Mouse (Mus musculus) NIH3T3 (cell line): Measurements from ENCODE around the gene Fbln7.

ENCODE experiments used
- DNase-seq: peaks from one replicate; pipeline ENCODE4 v3.0.0-alpha.2; 2012; ENCODE audit warnings: low read depth

The Fbln7 gene

DNA sequence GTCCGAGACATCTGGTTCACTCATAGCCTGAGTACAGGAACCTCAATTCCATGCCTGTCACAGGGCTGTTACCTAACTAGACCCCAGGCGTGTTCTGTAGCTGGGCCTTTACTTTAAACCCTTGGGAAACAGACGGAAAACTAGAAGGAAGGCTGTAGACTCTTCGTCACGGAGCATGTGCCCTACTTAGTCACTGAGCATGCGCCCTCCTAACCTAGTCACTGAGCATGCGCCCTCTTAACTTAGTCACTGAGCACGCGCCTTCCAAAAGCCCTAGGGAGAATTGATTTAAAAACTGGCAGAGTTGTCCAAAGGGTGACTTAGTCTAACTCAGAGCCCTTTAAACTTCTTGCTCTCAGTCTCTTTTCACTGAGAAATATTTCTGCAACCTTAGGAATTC is at the start of gene Fbln7:
Fbln7 (plus strand) TSS at position 346 of the 400 bp plus-strand sequence.
- no peak for DNase-seq

DNA sequence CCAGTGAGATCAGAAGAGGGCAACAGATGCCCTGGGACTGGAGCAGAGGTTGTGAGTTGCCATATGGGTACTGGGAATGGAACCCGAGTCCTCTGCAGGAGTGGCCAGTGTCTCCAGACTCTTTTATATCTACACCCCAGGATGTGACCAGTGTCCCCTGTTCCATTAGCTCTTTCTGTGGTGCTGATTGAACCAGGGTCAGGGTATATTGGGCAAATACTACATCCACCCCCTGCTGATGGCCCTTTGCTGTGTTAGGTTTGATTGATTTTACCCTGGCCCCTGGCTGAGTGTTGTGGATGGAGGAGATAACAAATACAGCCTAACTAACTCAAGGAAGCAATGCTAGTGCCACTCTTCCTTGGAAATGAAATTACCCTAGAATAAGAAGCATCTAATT is 46.5 kb upstream of the Fbln7 start:
- no peak for DNase-seq

DNA sequence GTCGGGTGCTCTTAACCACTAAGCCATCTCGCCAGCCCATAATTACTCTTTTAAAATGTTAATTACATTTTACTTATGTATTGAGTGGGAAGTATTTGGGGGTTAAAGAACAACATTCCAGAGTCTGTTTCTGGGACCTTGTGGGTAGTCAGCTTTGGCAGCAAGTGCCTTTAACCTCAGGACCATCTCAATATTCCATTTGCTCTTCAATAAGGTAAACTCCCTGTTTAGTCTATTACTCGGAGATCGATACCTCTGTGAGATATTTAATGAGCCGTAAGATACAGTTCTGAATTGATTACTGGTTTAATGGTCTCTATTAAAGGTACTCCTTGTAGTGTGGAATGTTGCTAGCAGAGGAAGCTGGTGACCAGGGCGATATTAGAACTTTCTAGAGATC is 45.9 kb upstream of the Fbln7 start:
- peak; percentile 20 for DNase-seq

DNA sequence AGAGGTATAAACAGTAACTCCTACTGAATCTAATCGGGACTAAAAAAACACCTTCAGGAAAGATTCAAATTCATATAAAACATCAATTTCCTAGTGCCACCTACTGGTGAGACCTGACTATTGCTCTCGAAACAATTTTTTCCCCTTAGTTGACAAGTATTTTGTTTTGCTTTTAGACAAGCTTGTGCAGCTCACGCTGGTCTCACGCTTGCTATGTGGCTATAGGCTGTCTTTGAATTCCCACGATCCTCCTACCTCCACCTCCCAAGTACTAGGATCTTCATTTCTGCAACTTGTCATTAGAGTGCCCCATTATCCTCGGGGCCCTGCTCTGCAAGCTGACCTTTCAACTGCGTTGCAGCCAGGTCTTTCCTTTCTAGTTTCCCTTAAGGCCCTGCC is 45.4 kb upstream of the Fbln7 start:
- peak; percentile 91 for DNase-seq

DNA sequence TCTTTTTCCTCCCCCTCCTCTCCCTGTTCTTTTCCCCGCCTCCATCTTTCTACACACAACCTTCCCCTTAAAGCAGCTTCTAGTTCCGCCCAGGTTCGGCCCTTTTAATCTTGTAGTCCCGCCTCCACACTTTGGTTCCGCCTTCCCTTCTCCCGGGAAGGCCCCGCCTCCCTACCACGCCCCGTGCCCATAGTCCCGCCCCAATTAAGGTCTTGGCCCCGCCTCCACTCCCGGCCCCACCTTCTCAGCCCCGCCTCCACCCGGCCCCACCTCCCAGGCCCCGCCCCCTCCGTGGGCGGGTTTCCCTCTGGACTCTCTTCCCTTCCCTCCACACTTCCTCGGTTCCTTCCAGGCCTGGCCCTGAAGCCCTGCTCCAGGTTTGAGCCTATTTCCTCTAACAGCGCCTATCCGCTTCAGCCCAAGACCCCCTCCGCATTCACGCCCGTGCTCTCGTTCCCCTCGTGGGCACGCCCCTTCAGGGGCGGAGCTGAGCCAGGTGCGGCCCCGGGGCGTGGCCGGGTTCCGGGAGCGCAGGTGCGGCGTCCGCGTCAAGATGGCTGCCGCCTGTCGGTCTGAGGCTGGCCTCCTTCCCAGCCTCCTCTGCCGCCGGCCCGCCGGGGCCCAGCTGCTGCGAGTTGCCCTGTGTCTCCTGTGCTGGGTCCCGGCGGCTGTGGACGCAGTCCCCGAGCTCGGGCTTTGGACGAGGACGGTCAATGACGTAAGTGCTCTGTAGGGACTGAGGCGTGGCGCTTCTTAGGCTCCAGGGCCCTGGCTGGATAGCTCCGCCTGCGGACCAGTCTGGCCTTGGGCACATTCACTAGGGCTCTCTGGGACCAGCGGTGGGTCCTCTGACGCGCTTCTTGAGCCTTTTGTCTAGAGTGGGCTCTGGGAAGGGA is 44.7 kb upstream of the Fbln7 start, which contains the start of gene Tmem87b:
Tmem87b (plus strand) TSS at position 333 of the 896 bp plus-strand sequence.
- DNase-seq, result peak; percentile 98

DNA sequence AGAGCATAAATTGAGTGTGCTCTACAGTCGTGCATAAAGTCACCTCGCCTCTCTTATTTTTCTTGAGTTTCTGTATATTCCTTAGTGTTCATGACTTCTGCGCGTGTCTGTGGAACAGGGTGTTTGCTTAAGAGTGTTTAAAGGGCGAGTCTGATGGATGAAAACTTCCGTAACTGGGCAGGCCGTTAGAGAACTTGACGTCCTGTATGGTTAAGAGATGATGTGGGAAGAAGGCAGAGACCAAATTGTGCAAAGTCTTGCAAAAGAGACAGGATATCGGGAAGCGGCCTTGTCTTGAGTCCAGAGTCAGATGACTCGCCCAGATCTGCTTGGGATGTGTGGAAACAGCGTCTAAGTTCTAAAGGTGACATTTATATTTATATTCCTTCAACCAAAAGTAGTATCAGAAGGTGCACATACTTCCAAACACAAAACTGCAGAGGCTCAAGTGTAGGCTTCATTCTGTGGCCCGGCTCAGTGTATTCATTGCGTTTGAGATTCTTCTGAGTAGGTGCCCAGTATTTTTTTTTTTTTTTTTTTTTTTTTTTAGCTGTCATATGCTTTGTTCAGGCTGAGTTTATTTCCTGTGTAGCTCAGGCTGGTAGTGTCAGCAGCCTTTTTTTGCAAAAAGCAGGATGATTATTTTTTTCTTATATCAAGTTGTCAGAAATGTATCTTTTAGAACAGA is 43.7 kb upstream of the Fbln7 start:
- peak; percentile 74 for DNase-seq

DNA sequence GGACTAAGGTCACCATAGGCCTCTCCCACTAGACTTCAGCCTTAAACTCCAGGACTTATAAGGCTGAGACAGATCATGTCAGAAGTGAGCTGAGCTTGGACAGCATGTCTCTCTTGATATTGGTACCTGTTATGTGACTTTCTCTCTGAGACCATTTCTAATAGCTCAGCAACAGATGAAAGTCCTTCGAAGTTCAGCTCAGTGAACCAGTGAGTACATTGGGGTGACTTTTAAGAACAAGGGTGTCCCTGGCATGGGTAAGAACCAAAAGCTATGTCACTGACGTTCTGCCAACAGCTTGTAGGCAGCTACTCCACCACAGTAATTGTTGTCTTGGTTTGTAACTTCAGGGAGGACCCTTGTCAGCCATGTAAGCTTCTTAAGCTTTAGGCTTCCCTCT is 42.1 kb upstream of the Fbln7 start:
- no peak for DNase-seq

DNA sequence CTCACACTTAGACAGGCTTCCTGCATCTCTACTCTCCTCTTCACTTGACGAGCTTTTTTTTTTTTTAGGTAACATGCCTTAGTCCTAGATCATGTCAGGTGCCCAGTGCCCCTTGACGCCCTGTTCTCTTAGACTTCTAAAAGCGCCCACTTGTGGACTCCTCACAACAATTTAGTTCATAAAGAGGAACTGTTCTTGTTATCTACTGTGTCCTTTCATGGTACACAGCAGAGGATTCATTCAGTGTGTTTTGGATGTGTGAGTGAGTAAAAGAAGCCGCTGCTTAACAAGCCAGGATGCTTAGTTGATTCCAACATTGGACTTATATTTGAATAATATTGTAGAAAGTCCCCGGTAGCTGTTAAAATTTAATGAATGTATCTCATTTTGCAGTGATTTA is 38.9 kb upstream of the Fbln7 start:
- no peak for DNase-seq

DNA sequence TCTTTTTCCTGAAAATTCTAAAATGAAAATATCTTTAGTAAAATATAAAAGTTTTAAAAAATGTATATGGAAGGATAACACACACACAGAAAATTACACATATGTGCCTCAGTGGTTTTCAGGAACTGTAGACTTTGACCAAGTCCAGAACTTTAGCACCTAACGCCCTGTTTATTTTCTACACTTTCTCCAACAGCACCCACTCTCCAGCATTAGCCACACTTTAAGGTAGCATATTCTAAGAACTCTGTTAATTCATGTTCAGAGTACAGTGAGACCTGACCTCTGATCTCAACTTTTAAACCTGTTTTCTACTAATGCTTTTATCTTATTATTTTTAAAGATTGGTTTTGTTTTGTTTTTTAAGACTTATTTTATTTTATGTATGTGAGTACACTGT is 35.0 kb upstream of the Fbln7 start:
- DNase-seq, result no peak

DNA sequence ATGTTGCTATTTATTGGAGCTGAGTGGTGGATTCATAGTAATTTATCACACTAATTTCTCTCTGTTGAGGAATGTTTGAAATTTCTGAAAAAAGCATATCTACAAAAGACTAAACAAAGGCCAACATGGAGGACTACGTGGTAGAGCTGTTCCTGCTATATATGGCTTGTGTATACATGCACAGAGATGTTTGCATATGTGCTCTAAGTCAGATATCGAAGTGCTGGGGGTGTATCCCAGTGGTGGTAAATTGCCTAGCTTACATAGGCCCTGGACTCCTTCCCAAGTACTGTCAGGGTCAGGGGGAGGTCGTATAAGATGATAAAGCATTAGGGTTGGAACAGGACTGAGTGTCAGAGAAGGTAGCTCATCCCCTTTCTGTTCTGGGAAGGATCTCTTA is 30.2 kb upstream of the Fbln7 start:
- peak; percentile 13 for DNase-seq

DNA sequence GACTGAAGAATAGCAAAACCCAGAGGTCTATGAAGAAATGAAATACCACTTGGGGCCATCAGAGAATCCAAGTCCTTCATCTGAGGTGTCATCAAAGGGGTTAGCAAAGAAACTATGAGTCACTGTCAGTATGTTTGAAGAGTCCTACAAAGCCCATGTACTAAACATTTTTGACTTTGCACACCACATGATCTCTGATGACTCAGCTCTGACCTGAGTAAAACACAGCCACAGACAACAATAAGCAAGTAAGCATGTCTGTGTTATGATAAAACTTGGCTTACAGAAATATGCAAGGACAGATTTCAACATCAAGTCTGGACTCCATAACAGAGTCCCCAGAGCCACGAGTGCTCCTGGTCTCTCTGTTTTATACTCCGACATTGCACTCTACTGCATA is 29.7 kb upstream of the Fbln7 start:
- DNase-seq, result peak; percentile 52

DNA sequence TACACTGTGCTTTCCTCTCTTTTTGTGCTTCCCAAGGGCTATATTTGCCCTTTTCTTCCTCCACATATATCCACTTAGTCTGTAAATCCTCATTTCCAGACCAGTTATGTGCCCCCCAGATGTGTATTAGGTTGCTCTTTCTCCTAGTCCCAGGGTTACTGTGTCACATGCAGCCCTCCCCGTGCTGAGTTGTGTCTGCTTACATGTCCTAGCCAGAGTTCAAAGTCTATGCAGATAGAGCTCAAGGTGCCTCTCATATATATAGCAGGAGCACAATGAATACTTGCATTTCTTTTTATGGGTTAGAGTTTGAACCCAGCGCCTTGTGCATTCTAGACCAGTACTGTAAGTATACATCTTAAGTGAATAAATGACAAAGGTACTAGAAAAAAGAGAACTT is 29.3 kb upstream of the Fbln7 start:
- DNase-seq, result no peak

DNA sequence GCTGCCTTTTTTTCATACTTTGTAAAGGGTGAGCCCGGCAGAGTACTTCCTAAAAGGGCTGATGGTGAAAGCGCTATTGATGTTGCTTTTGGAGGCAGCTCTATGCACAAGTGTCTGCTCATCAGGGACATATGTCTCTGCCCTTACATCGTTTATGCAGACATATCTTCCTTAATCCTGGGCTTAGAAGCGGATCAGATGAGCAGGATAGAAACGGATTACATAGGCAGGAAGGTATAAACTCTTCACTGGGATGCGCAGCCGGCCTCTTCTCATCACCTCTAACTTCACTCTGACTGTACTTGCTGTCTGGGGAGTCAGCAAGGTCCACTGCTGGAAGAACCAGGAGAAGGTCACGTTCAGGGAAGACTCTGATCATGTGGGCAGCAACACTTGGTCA is 25.2 kb upstream of the Fbln7 start:
- no peak for DNase-seq

DNA sequence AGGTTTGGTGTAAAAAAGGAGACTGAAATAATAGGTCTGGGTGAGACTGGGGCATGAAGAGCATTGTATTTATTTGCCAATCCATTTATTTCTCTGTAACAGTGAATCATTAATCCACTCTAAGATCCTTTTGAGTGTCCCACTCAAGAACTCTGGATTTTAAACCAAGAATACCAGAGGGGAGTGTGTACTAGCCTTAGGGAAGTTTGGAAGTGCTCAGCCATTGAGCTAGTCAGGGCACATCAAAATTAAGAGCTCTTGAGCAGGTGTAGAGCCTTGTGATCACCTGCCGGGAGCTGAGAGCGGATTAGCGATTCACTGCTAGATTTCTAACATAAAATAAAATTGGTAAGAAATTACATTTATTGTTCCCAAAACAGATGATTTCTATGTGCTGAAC is 24.2 kb upstream of the Fbln7 start:
- DNase-seq, result no peak

DNA sequence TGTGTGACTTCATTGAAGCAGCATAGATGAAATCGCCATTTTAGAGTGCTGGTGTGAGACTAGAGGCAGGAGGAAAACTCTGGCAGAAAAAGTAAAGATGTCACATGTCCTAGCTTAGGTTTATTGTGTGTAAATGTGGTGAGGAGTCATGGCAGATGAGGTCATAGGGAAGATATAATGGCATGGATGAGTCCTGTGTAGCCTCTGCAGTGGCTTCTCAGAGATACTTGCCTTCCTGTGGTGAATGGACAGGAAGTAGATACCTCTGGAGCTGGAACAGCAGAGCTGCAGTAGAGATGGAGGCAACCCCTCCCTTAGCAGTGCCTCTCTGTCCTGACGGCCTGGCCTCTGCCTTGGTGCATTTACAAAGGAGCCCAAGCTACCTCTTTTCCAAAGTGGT is 23.3 kb upstream of the Fbln7 start:
- DNase-seq, result no peak

DNA sequence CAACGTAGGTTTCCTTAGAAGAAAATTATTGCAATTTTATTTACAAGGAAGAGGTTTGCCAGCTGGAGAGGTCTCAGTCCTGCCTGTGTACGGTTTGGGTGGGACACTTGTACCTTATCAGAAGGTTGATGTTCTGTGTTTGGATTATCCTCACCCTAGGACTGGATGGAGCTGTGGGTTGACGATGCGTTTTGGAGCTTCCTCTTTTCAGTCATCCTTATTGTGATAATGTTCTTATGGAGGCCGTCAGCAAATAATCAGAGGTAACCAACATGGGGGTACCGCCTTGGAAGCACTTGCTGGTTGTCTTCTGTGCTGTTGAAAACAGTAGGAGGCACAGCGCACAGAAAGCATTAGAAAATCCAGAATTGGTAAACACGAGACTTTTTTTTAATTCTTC is 20.3 kb upstream of the Fbln7 start:
- no peak for DNase-seq

DNA sequence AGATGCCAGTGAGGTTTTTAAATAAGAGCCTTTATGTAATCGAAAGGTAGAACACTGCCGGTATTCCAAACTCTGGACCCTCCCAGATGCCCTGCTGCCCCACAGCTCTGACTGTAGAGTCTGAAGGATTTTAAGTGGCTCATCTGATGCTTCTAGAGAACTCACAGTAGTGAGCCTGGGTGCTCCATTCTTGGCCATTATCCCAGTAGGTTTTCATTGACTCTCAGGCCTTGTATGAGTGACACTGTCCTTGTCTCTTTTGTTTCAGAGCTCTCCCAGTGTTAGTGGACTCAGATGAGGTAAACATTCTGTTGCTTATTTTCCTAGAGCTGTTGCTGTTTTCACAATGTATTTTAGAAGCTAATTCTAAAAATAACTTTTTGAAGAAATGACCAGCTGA is 12.7 kb upstream of the Fbln7 start:
- no peak for DNase-seq

DNA sequence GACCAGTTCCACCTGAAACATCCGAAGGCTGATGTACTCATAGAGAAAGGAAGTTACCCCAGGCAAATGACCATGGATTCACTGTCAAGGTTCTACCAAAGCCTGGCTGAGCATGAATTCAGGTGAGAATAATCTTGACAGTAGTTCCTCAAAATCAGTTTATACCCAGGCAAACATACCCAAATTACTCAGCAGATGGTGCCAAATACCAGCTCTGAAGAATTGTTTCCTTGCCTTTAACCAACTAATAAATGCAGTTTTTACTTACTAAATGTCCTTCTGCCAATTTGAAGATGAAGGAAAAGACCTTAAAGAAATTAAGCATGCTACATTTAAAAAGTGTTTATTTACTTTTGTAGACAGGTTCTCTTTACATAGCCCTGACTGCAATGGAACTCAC is 6.1 kb upstream of the Fbln7 start:
- DNase-seq, result peak; percentile 18

DNA sequence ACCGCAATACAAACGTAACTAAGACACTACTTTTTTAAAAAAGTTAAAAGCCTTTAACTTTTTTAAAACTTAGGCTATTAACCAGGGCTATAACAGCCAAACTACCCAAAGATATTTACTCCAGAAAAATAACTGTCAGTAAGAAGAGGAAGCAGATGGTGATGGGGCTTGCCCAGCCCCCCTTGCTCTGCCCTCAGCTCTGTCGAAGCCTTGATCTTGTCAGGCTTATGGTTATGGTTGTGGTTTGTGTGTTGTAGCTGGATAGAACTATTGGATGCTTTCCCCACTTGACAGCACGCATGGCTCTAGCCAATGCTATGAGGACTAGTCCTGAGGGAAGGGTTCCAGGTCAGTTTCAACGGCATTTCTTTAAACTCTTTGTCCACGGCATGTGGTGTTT is 3.8 kb upstream of the Fbln7 start:
- DNase-seq, result no peak

DNA sequence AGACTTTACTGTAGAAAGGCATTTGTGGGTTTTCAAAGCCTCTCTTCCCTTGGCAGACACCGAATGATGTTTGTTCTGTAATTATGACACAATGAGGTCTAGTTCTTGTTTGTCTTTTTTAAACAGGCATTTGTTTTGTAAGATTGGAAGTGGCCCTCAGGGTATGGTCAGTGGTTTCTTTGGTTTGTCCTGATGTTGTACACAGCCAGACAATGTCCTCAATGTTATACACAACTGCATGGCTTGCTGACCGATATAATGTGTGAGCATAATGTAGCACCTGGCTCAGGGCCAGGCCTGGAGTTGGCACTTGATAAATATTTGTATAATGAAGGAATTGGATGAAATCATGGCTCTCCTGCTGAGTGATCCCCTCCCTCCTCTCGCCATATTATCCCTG is 2.9 kb upstream of the Fbln7 start:
- peak; percentile 60 for DNase-seq

DNA sequence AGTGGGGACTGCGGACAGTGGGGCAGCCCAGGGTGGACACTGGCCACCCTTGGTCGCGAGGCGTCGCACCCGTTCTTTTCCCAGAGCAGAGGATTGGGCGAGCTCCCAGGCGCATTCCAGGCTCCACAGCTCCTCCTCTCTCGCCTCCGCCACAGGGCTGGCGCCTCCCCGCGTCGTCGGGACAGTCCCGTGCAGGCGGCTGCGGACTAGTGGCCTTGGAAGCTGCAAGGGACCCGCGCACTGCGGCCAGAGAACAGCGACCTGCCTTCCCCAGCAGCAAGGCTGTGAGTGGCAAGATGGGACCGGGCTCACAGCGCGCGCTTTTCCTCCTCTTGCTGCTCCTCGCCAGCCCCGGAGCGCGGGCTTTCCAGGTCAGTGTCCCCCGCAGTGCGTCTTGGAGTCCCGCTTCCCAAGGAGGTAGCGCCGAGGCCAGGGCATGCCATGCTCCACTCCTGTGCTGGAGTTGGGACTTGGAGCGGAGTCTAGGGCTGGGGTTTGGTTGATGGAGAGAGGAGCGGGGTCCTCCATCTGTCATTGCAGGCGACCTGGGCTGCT is 1.1 kb downstream of the Fbln7 start:
- DNase-seq, result no peak

DNA sequence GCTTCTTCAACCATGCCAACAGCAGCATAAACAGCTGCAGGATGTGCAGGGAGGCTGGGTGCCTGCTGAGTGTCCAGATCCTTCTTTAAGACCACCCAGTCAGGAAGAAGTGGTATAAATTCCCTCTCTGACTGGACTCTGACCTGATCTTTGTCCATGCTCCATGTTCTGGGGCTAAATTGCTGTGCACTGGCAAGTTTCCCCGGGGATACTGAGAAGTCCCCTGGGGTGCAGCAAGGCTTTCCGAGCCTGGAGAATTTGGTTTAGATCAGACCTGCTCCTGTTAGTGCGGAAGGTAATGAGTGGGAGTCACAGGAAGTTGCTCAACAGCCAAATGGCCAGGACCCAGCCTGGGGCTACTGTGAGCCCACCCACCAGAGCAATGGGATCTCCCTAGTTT is 2.3 kb downstream of the Fbln7 start:
- DNase-seq, result no peak

DNA sequence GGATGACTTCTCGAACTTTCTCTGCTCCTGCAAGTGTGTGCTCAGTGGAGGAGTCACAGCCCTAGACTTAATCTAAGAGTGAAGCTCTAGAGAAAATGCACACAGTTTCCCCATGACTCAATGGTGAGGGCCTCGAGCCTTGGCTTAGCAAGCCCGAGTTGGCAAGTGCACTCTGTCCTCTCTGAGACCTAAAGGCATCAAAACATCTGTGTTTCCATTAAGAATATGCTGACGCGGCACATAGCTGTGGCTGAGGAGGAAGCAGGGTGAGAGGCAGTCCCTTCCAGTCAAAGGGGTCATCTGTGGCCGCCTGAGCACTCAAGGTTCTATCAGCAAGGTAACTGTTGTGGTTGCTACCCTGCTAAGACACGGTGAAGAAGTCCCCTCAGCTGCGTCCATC is 8.9 kb downstream of the Fbln7 start:
- peak; percentile 56 for DNase-seq
